Mouse (Mus musculus): ENCODE measurements around the gene Myo1c.

The Myo1c gene

GRCm38 (mm10) chr11:75650311-75650710 lies at the start of gene Myo1c:
Myo1c (plus strand) TSS chr11:75650504.
- no peak for DNase-seq (ENCODE audit: low spot score in 2 of 2)

GRCm38 (mm10) chr11:75604826-75605225 lies 45.5 kb upstream of the Myo1c start:
- no peak for DNase-seq (ENCODE audit: low spot score in 2 of 2)

GRCm38 (mm10) chr11:75605318-75605717 lies 45.0 kb upstream of the Myo1c start:
- DNase-seq (ENCODE audit: low spot score in 2 of 2) = no peak

- no peak for DNase-seq (ENCODE audit: low spot score in 2 of 2)
These were observed 41.5 kb upstream of the Myo1c start for GRCm38 (mm10) chr11:75608776-75609175.

- DNase-seq (ENCODE audit: low spot score in 2 of 2) = no peak
These were observed 40.3 kb upstream of the Myo1c start for GRCm38 (mm10) chr11:75610021-75610420.

- DNase-seq (ENCODE audit: low spot score in 2 of 2) = no peak
These were observed 35.5 kb upstream of the Myo1c start for GRCm38 (mm10) chr11:75614769-75615168.

- DNase-seq (ENCODE audit: low spot score in 2 of 2) = no peak
These were observed 34.7 kb upstream of the Myo1c start for GRCm38 (mm10) chr11:75615556-75615955.

- peak in 1 of 2 experiments; percentile 22 for DNase-seq (ENCODE audit: low spot score in 2 of 2)
These were observed 31.2 kb upstream of the Myo1c start for GRCm38 (mm10) chr11:75619133-75619532.

GRCm38 (mm10) chr11:75620136-75620780 lies 30.0 kb upstream of the Myo1c start:
- no peak for DNase-seq (ENCODE audit: low spot score in 2 of 2)

- no peak for DNase-seq (ENCODE audit: low spot score in 2 of 2)
These were observed 28.9 kb upstream of the Myo1c start for GRCm38 (mm10) chr11:75621426-75621825.

- peak; percentile 77 for DNase-seq (ENCODE audit: low spot score in 2 of 2)
These were observed 27.5 kb upstream of the Myo1c start for GRCm38 (mm10) chr11:75622588-75623329.

- DNase-seq (ENCODE audit: low spot score in 2 of 2) = no peak
These were observed 26.2 kb upstream of the Myo1c start for GRCm38 (mm10) chr11:75624102-75624554.

GRCm38 (mm10) chr11:75625820-75626219 lies 24.5 kb upstream of the Myo1c start:
- DNase-seq (ENCODE audit: low spot score in 2 of 2) = no peak

- DNase-seq (ENCODE audit: low spot score in 2 of 2) = no peak
These were observed 20.2 kb upstream of the Myo1c start for GRCm38 (mm10) chr11:75630098-75630497.

GRCm38 (mm10) chr11:75630645-75631229 lies 19.6 kb upstream of the Myo1c start, which contains the start of gene Inpp5k:
Inpp5k (plus strand) TSS chr11:75630988.
- DNase-seq (ENCODE audit: low spot score in 2 of 2) = peak; percentile 97 to 98

- peak in 1 of 2 experiments; percentile 60 for DNase-seq (ENCODE audit: low spot score in 2 of 2)
These were observed 18.6 kb upstream of the Myo1c start for GRCm38 (mm10) chr11:75631561-75632225.

- DNase-seq (ENCODE audit: low spot score in 2 of 2) = no peak
These were observed 17.4 kb upstream of the Myo1c start for GRCm38 (mm10) chr11:75632921-75633320.

- no peak for DNase-seq (ENCODE audit: low spot score in 2 of 2)
These were observed 15.5 kb upstream of the Myo1c start for GRCm38 (mm10) chr11:75634801-75635200.

GRCm38 (mm10) chr11:75635315-75635714 lies 15.0 kb upstream of the Myo1c start:
- DNase-seq (ENCODE audit: low spot score in 2 of 2) = no peak

GRCm38 (mm10) chr11:75643323-75643722 lies 7.0 kb upstream of the Myo1c start:
- no peak for DNase-seq (ENCODE audit: low spot score in 2 of 2)

- peak; percentile 50 to 53 for DNase-seq (ENCODE audit: low spot score in 2 of 2)
These were observed 5.6 kb upstream of the Myo1c start for GRCm38 (mm10) chr11:75644684-75645083.

GRCm38 (mm10) chr11:75647681-75648211 lies 2.6 kb upstream of the Myo1c start:
- DNase-seq (ENCODE audit: low spot score in 2 of 2) = no peak

Measured in spleen, postnatal 36 days (tissue).